Mouse (Mus musculus) adrenal gland, adult 18-20 months (tissue): ENCODE measurements around the gene Mul1. TPM values are rescaled to one million over a fixed set of nuclear protein-coding genes. Genes with fewer than 3 reads are reported as not detected.

Experiments used
- DNase-seq, 2 experiments: peaks; one replicate each; pipeline ENCODE4 v3.0.0; 2021 to 2022; ENCODE audit warnings: low spot score in 2 of 2
- total RNA-seq, 2 experiments: library from RNA; stranded (reverse); gene quantifications; 1 replicate in 1 of 2; 2 replicates in 1 of 2; pipeline ENCODE4 v1.2.3; 2021

Mul1 gene
- total RNA-seq, 2 experiments from 2014 or later = 56.3 to 59.3 TPM

DNA sequence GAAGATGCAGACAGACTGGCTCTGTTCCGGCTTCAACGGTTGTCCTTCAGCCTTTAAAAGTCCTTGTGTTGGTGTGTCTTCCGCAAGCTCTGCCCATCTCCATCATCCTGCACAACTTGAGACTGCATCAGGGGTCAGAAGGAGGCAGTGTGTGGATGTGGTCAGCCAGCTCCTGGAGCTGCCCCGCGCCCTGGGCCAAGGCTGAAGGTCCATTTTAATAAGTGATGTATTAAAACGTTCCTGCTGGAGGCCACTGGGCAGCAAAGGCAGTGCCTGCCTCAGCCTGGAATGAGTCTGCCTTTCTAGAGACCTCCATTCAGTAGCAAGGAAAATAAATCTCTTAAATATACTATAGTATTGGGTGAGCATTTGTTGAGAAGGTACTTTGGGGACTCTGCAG lies 25.3 kb downstream of the Mul1 start:
- no peak for DNase-seq

DNA sequence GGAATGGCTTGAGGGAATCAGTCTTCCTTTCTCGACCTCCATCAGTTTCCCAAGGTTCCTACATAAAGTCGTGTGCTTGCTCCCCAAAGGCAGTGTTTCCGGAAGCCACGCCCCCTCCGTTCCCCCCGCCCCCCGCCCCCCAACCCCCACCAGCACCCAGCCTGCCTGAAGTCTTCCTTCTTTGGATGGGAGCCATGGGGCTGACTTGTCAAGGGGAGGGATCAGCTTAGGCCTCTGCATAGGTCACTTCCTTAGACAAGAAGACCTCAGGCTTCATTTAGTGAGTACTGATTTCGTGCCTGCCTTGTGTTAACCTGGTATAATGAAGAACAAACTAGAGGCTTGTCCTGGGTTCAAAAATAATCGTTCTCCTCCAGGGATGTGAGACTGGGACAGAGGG lies 26.4 kb downstream of the Mul1 start:
- DNase-seq = no peak

DNA sequence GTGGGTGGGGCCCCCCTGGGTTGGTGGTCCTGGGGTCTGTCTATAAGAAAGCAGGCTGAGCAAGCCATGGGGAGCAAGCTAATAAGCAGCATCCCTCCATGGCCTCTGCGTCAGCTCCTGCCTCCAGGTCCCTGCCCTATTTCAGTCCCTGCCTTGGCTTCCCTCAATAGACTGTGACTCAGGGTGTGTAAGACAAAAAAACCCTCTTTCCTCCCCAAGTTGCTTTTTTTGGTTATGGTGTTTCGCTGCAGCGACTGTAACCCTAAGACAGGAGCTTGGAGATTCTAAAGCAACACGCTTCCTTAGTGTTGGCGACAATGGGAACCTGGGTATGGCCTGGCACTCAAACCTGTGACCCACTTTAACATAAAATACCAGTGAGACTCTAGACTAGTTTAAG lies 27.0 kb downstream of the Mul1 start:
- DNase-seq = no peak

GRCm38 (mm10) chr4:138462971-138463831 lies 28.7 kb downstream of the Mul1 start:
- peak in 1 of 2 experiments; percentile 32 for DNase-seq

- DNase-seq = peak; percentile 76 to 77
Observed at GRCm38 (mm10) chr4:138463832-138464487, 29.5 kb downstream of the Mul1 start.

- peak; percentile 63 for DNase-seq
Observed at GRCm38 (mm10) chr4:138464667-138465353, 30.3 kb downstream of the Mul1 start.

DNA sequence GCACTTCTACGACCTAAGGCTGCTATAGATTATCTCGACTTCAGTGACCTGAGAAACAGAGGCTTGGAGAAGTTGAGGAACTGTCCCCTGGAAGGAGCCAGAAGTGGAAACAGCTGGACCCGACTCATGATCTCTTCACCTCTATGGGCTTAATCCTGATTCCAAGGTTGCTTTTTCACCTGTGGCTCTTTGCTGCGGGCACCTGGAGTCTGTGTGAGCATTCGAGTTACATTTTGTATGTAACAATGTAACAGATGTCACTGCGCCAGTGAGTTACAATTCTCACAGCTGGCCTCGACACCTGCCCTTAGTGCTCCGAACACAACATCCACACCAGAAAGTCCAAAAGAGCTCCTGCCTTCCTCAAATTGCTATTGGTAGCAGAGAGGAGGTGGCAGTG lies 31.0 kb downstream of the Mul1 start:
- no peak for DNase-seq

DNA sequence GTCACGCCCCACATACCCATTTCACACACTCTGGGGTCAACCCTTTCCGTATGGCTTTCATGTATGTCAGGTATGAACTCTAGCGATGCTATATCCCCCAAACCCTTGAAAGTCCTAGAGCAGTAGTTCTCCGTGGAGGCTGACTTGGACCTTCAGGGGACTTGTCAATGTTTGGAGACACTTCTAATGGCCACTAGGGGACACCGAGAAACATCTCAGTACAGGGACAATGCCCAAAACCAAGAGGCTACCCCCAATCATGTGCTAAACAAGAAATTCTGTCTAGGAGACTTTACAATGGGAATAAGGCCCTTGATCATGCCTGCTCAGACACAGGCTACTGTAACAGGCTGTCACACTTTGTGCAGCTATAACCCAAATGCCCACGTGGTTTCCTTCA lies 32.2 kb downstream of the Mul1 start:
- DNase-seq = no peak

- DNase-seq = no peak
Observed at GRCm38 (mm10) chr4:138467451-138467850, 33.0 kb downstream of the Mul1 start.

- no peak for DNase-seq
Observed at GRCm38 (mm10) chr4:138469080-138469479, 34.6 kb downstream of the Mul1 start.

- no peak for DNase-seq
Observed at GRCm38 (mm10) chr4:138471241-138471640, 36.8 kb downstream of the Mul1 start.

GRCm38 (mm10) chr4:138479595-138479994 lies 45.1 kb downstream of the Mul1 start:
- no peak for DNase-seq

DNA sequence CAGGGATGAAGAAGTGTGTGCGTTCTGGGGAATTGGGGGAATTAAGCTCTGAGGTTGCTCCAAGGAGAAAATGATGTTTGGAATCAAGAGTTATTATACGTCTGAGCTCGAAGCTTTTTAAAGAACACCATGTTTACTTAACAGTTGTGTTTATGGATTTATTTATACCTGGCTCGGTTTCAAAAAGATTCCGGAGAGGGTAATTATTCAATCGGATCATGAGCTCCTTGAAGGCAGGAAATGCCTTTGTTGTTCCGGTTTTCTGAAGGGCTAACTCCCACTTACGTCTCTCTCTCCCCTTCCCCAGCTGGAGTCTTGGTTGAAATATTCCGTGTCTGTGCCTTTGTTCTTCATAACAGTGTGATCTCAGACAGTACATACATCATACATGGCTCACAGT lies 46.5 kb downstream of the Mul1 start:
- no peak for DNase-seq

DNA sequence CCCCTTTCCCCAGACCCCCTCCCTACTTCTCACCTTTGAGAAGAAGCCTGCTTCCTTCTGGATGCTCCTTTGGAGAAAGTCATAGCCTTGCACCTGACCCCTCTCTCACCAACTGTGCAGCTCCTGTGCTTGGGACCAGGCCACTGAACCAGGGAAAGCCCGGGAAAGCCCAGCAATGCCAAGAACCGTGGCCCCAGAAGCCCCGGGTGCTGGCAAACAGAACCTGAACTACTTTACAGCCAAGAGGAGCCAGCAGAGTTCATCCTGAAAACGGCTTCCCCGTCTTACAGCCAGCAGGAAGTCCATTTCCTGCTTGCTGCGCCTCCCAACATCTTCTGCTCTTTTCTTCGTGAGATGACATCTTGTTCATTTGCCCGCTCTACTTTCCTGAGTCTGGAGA lies 48.2 kb downstream of the Mul1 start:
- no peak for DNase-seq

- DNase-seq = no peak
Observed at GRCm38 (mm10) chr4:138488241-138488640, 53.8 kb downstream of the Mul1 start.

- no peak for DNase-seq
Observed at GRCm38 (mm10) chr4:138491088-138491487, 56.6 kb downstream of the Mul1 start.

Other genes with a start within 250 kb of the Mul1 start
- 100 to 1,000 TPM; 159 to 223 TPM for gene Hp1bp3, start 218.4 kb upstream of the Mul1 start, total RNA-seq
- 1 to 10 TPM; 1.6 to 2.2 TPM for gene Sh2d5, start 184.3 kb upstream of the Mul1 start, total RNA-seq
- 1 to 10 TPM; 2.8 to 3.6 TPM for gene Kif17, start 184.2 kb upstream of the Mul1 start, total RNA-seq
- 100 to 1,000 TPM; 115 to 119 TPM for gene Ddost, start 129.9 kb upstream of the Mul1 start, total RNA-seq
- gene Pink1, start 108.4 kb upstream of the Mul1 start, total RNA-seq = 100 to 1,000 TPM; 193 to 198 TPM
- 10 to 100 TPM in 1 of 2 experiments, 1 to 10 TPM in 1; 8.9 to 10.0 TPM for gene Cda, start 66.7 kb upstream of the Mul1 start, total RNA-seq
- gene Fam43b, start 38.1 kb upstream of the Mul1 start, total RNA-seq = 1 to 10 TPM; 1.6 to 2.2 TPM
- 10 to 100 TPM; 20.3 to 29.6 TPM for gene Camk2n1, start 19.6 kb downstream of the Mul1 start, total RNA-seq
- gene Vwa5b1, start 201.2 kb downstream of the Mul1 start, total RNA-seq = not detected